ENCODE assay signal across 23 mouse cellular contexts in the genomic region with DNA sequence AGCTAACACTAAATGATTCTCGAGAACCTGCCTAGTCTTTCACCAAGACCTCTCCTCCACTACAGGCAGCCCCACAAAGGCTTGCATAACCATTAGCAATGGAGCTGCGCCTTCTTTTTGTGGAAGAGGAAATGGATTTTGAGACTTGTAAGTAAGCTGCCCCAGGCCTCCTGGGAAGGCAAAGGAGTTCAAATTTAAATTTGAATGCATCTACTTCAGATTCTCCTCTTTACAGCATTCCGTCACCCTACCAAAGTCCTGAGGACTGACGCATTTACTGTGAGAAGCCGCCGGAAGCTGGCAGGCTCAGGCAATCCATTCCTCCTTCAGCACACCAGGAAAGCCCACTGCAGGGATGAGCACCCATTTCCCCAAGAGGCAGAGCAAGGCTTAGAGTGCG. TPM values are rescaled to one million over a fixed set of nuclear protein-coding genes. Genes with fewer than 3 reads are reported as not detected.
DNase-seq lines count a peak whose midpoint lies in the region; ATAC-seq and TF ChIP-seq lines count a peak whose summit lies in the region.
"Had no signal": no experiment of that assay in that cellular context is flagged by ENCODE, and none has a peak within 500 bp of the region (broad histone marks: within the 10 kb centered on the region; RNA-seq: fewer than 3 reads in every experiment).

No protein-coding gene starts in this region.

- in situ Hi-C loops in ES-E14 (cut with MboI; ENCODE audit: low sequenced_read_pairs in 2 of 2, unreplicated experiment in 2 of 2), result no loop called here

- no peak overlapping the region for H3K4me2 ChIP-seq in intestine, postnatal 0 days (replicated peaks; ENCODE audit: low read depth)
- no peak overlapping the region for H3K4me2 ChIP-seq in intestine, embryonic 16.5 days (ENCODE audit: low read depth, low read length)
- no peak overlapping the region for H3K4me2 ChIP-seq in stomach, embryonic 16.5 days (ENCODE audit: low read depth, low read length)
- H3K4me2 ChIP-seq: heart, embryonic 15.5 days; neural tube, embryonic 13.5 days had no signal

- H3K9me3 ChIP-seq in intestine, postnatal 0 days (ENCODE audit: control insufficient read depth), result no peaks in the 10 kb centered on the region
- H3K9me3 ChIP-seq in intestine, embryonic 16.5 days (ENCODE audit: control insufficient read depth, low read length), result no peaks in the 10 kb centered on the region
- no peaks in the 10 kb centered on the region for H3K9me3 ChIP-seq in ES-E14 (ENCODE audit: control insufficient read depth, insufficient read depth, low read depth, low read length)
- H3K9me3 ChIP-seq in stomach, embryonic 16.5 days (replicated peaks; ENCODE audit: control insufficient read depth, low read length), result no peaks in the 10 kb centered on the region
- H3K9me3 ChIP-seq: heart, embryonic 15.5 days; megakaryocyte, embryonic 14.5 days; neural tube, embryonic 13.5 days had no signal

- no peak overlapping the region for H3K4me3 ChIP-seq in intestine, postnatal 0 days (ENCODE audit: low read depth, low read length)
- no peak overlapping the region for H3K4me3 ChIP-seq in intestine, embryonic 16.5 days (ENCODE audit: low read length)
- H3K4me3 ChIP-seq in ES-E14 (ENCODE audit: insufficient read depth in 1 of 2, low read depth in 1 of 2, low read length in 2 of 2, poor library complexity in 1 of 2, severe bottlenecking in 1 of 2), result no peak overlapping the region
- H3K4me3 ChIP-seq in stomach, embryonic 16.5 days (replicated peaks; ENCODE audit: low read length), result no peak overlapping the region
- H3K4me3 ChIP-seq: heart, adult 2 months; heart, embryonic 15.5 days; left cerebral cortex, adult 2 months; megakaryocyte, embryonic 14.5 days; neural tube, embryonic 13.5 days had no signal

- DNase-seq in ES-E14 (ENCODE audit: low read depth, low spot score), result peak; percentile 80
- peak; percentile 45 for DNase-seq in adipocyte (ENCODE audit: low spot score)
- no peak for DNase-seq in adrenal gland, postnatal 36 days
- no peak for DNase-seq in MN1 (ENCODE audit: low spot score)
- DNase-seq: cerebellum, adult 8-10 months; gastrocnemius, postnatal 10 days; heart, adult 2 months; heart, postnatal 4 days; kidney, adult 8-10 months; left cerebral cortex, postnatal 4 days; liver; lung, postnatal 10 days; midbrain, embryonic 14.5 days; right cerebral cortex, adult 18-20 months; thymus, postnatal 4 days had no signal

- H3K36me3 ChIP-seq in intestine, postnatal 0 days (ENCODE audit: control insufficient read depth, insufficient read depth), result peaks cover 21% of the 10 kb centered on the region
- H3K36me3 ChIP-seq in intestine, embryonic 16.5 days (ENCODE audit: control insufficient read depth, insufficient read depth, low read length), result peaks cover 4% of the 10 kb centered on the region; the same call in 1 of the 2 replicates
- no peaks in the 10 kb centered on the region for H3K36me3 ChIP-seq in ES-E14 (ENCODE audit: control insufficient read depth, insufficient read depth, low read length, poor library complexity, severe bottlenecking)
- no peaks in the 10 kb centered on the region for H3K36me3 ChIP-seq in stomach, embryonic 16.5 days (ENCODE audit: control insufficient read depth, insufficient read depth, low read length)

- H3K27ac ChIP-seq in intestine, postnatal 0 days (ENCODE audit: low read depth, low read length), result no peak overlapping the region
- no peak overlapping the region for H3K27ac ChIP-seq in intestine, embryonic 16.5 days (ENCODE audit: low read length)
- peak overlapping the region; percentile 84 for H3K27ac ChIP-seq in ES-E14 (ENCODE audit: insufficient read depth, low read depth, low read length, poor library complexity, severe bottlenecking)
- peak overlapping the region; percentile 38 for H3K27ac ChIP-seq in stomach, embryonic 16.5 days (ENCODE audit: low read length)
- H3K27ac ChIP-seq: heart, adult 2 months; heart, embryonic 15.5 days; left cerebral cortex, adult 2 months; neural tube, embryonic 13.5 days had no signal

- H3K4me1 ChIP-seq in intestine, postnatal 0 days (replicated peaks; ENCODE audit: control insufficient read depth, insufficient read depth, low read length), result no peaks in the 10 kb centered on the region
- peaks cover 3% of the 10 kb centered on the region; the same call in 1 of the 2 replicates for H3K4me1 ChIP-seq in intestine, embryonic 16.5 days (ENCODE audit: control insufficient read depth, insufficient read depth, low read length)
- H3K4me1 ChIP-seq in ES-E14 (ENCODE audit: control insufficient read depth in 2 of 2, insufficient read depth in 2 of 2, low read length in 2 of 2, poor library complexity in 1 of 2), result peaks cover 14 to 38% of the 10 kb centered on the region in 2 experiments
- peaks cover 15% of the 10 kb centered on the region; the same call in 1 of the 2 replicates for H3K4me1 ChIP-seq in stomach, embryonic 16.5 days (ENCODE audit: control insufficient read depth, insufficient read depth, low read length)

- TF ChIP-seq CTCF in intestine, postnatal 0 days (IDR thresholded peaks at IDR 0.05; ENCODE audit: low read depth), result no peak

- no peak for ATAC-seq in intestine, postnatal 0 days
- ATAC-seq in intestine, embryonic 16.5 days, result no peak
- ATAC-seq in stomach, embryonic 16.5 days (ENCODE audit: insufficient read depth, low FRiP score), result no peak
- ATAC-seq: hindbrain, embryonic 16.5 days had no signal

- WGBS in intestine, postnatal 0 days, result 78% methylated on average over 7 of the region's 7 CpGs
- 70% methylated on average over 7 of the region's 7 CpGs for WGBS in intestine, embryonic 16.5 days
- 63% methylated on average over 7 of the region's 7 CpGs for WGBS in stomach, embryonic 16.5 days

- H3K9ac ChIP-seq in intestine, postnatal 0 days (ENCODE audit: low read depth, low read length), result 0 out of 2 replicates have a peak overlapping the region, but pooled peaks have one; percentile 7
- H3K9ac ChIP-seq in intestine, embryonic 16.5 days (ENCODE audit: low read depth, low read length), result no peak overlapping the region
- H3K9ac ChIP-seq in ES-E14 (ENCODE audit: insufficient read depth, low read depth, low read length, poor library complexity, severe bottlenecking), result peak overlapping the region; percentile 25; the same call in 1 of the 2 replicates
- H3K9ac ChIP-seq in stomach, embryonic 16.5 days (ENCODE audit: low read length), result peak overlapping the region; percentile 18; the same call in 1 of the 2 replicates
- H3K9ac ChIP-seq: heart, embryonic 15.5 days; neural tube, embryonic 13.5 days had no signal

- no peaks in the 10 kb centered on the region for H3K27me3 ChIP-seq in intestine, postnatal 0 days (replicated peaks; ENCODE audit: control insufficient read depth, insufficient read depth, low read length)
- no peaks in the 10 kb centered on the region for H3K27me3 ChIP-seq in intestine, embryonic 16.5 days (replicated peaks; ENCODE audit: control insufficient read depth, insufficient read depth, low read length)
- H3K27me3 ChIP-seq in stomach, embryonic 16.5 days (ENCODE audit: control insufficient read depth, insufficient read depth, low read length), result no peaks in the 10 kb centered on the region
- H3K27me3 ChIP-seq: heart, embryonic 15.5 days; megakaryocyte, embryonic 14.5 days; neural tube, embryonic 13.5 days had no signal

TF ChIP-seq in ES-E14, 5 proteins besides CTCF, POLR2A, EP300 and RAD21:
- TF ChIP-seq ZNF384 (IDR thresholded peaks at IDR 0.05; ENCODE audit: low read depth, low read length) (no peak), HCFC1 (IDR thresholded peaks at IDR 0.05; ENCODE audit: borderline replicate concordance, insufficient read depth, low read length) (no peak), CHD2 (IDR thresholded peaks at IDR 0.05; ENCODE audit: low read depth, low read length) (no peak), MAFK (IDR thresholded peaks at IDR 0.05; ENCODE audit: insufficient read depth, low read depth, low read length) (no peak), ZC3H11A (IDR thresholded peaks at IDR 0.05; ENCODE audit: borderline replicate concordance, low read depth, low read length) (no peak)

RNA-seq across cellular contexts. Expression of gene Zbtb2, which starts 12.6 kb away (rescaled TPM):
- polyA plus RNA-seq in intestine, postnatal 0 days (2015; fragmentation: Nextera tagmentation; extraction: Ambion mirVana), result 5.1 and 5.6 TPM in 2 replicates
- polyA plus RNA-seq in intestine, embryonic 16.5 days (2015; fragmentation: Nextera tagmentation; extraction: Ambion mirVana), result 10.8 and 10.9 TPM in 2 replicates
- 11.9 and 14.7 TPM in 2 replicates for total RNA-seq in ES-E14 (2012; rRNA removed)
- polyA plus RNA-seq in stomach, embryonic 16.5 days (2015; fragmentation: Nextera tagmentation; extraction: Ambion mirVana), result 11.7 and 12.8 TPM in 2 replicates
- total RNA-seq in adrenal gland, postnatal 36 days (2021), result 10 to 100 TPM; 11.8 to 12.1 TPM

RNA-seq across cellular contexts. Expression of gene Rmnd1, which starts 56.9 kb away (rescaled TPM):
- polyA plus RNA-seq in intestine, postnatal 0 days (2015; fragmentation: Nextera tagmentation; extraction: Ambion mirVana), result 24.8 and 26.8 TPM in 2 replicates
- 53.9 and 58.3 TPM in 2 replicates for polyA plus RNA-seq in intestine, embryonic 16.5 days (2015; fragmentation: Nextera tagmentation; extraction: Ambion mirVana)
- 31.8 and 35.1 TPM in 2 replicates for total RNA-seq in ES-E14 (2012; rRNA removed)
- polyA plus RNA-seq in stomach, embryonic 16.5 days (2015; fragmentation: Nextera tagmentation; extraction: Ambion mirVana), result 43.1 and 44.3 TPM in 2 replicates
- total RNA-seq in adrenal gland, postnatal 36 days (2021), result 10 to 100 TPM; 41.1 to 42.9 TPM

RNA-seq across cellular contexts. Expression of gene Armt1, which starts 57.0 kb away (rescaled TPM):
- polyA plus RNA-seq in intestine, postnatal 0 days (2015; fragmentation: Nextera tagmentation; extraction: Ambion mirVana), result 9.5 and 10.3 TPM in 2 replicates
- 16.0 and 16.4 TPM in 2 replicates for polyA plus RNA-seq in intestine, embryonic 16.5 days (2015; fragmentation: Nextera tagmentation; extraction: Ambion mirVana)
- total RNA-seq in ES-E14 (2012; rRNA removed), result 17.6 and 19.0 TPM in 2 replicates
- 15.3 and 16.3 TPM in 2 replicates for polyA plus RNA-seq in stomach, embryonic 16.5 days (2015; fragmentation: Nextera tagmentation; extraction: Ambion mirVana)
- 10 to 100 TPM; 12.7 to 15.8 TPM for total RNA-seq in adrenal gland, postnatal 36 days (2021)

Comparison
In these comparisons a context has a peak if more than half of its experiments do, and no peak if none do; other contexts are left out.
1. H3K27ac ChIP-seq: peak in ES-E14 (single experiment) and stomach, embryonic 16.5 days (single experiment); none in intestine, postnatal 0 days (single experiment) and intestine, embryonic 16.5 days (single experiment).
2. DNase-seq: peak in ES-E14 (single experiment) and adipocyte (single experiment); none in adrenal gland, postnatal 36 days (0 of 2) and MN1 (single experiment).